Mouse (Mus musculus) spleen, adult 12 weeks (tissue): ENCODE data around the gene Myo1e.

Experiments
- DNase-seq: peaks from one replicate; pipeline ENCODE4 v3.0.0; 2022; ENCODE audit warnings: low spot score

Gene Myo1e

DNA sequence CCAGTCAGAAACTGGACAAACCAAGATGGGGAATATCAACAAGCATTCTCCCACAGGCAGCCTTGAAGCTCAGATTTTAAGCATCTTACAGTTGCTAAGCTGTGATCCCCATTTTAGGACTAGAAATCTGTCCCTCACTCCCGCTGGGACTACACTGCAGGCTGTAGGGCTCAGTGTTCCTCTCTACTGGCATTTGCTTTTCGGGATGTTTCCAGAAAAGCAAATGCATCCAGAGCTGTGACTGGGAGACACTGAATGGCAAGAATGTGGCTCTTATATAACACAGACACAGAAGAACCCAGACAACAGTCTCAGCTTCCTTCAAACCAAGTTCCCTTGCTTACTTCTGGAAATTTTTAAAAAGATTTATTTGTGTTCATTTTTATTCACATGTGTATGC, 158.8 kb downstream of the Myo1e start:
- no peak for DNase-seq

DNA sequence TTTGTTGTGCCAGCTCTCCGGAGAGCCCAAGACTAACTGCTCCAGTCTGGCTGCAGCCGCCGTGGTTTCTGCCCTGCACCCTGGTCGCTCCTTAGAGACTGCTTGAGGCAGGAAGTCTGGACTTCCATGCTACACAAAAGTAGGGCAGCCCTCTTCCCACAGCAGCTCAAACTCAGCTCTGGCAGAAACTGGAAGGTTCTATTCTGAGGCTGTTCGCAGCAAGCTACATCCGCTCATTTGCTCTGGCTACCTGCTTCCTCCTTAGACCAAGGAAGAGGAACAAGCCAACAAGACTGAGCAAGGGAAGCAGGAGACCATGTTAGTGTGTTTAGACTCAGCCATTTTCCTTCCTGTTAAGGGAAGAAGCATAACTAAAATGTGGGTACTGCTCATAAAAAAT, 159.7 kb downstream of the Myo1e start:
- DNase-seq: no peak

DNA sequence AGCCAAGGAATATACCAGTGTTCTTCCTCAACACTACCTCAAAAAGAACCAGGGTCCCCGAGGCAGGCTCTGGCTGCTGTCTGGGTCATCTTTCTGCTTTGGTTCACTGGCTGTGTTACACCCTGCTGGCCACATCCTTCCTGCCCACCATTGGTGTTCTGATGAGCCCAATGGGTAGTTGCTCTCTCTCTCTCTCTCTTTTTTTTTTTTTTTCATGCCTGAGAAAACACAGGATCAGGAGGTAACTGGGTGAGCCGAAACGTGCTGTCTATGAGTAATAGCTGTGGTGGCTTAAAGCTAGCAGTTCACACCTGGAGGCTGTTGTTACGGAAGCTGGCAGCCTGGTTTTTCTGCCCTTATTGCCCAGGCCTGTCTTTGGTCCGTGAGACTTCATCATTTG, 164.5 kb downstream of the Myo1e start:
- no peak for DNase-seq

DNA sequence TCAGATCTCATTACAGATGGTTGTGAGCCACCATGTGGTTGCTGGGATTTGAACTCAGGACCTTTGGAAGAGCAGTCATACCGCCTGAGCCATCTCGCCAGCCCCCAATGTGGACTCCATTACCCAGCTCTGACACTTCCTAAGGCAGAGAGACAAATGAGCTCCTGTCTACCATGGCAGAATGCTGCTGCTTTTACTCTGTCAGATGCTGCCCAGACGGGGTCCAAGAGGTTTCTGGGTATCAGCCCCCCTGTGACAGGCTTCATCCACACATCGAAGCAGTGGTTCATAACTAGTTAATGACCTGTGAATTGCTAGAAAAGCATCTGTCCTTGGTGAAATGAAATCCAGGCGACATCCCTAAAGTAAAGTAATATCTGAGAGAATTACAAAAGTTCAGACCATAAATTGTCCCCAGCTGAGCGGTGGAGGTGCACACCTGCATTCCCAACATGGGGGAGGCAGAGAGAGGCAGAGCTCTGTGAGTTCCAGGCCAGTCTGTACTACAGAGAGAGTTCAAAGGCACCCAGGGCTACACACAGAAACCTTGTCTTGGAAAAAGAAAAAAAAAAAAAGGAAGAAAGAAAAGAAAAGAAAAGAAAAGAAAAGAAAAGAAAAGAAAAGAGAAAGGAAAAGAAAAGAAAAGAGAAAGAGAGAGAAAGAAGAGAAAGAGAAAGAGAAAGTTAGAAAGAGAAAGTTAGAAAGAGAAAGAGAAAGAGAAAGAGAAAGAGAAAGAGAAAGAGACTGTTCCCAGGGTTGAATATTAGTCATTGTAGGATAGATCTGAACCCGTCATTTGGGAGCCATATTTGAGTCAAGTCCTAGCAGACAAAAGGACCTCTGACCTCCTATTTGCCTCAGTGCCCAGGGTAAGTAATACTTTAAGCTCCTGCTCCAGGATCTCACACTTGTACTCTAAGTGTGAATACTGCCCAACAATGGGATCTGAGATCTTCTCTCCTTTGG, 172.6 kb downstream of the Myo1e start:
- DNase-seq: no peak

DNA sequence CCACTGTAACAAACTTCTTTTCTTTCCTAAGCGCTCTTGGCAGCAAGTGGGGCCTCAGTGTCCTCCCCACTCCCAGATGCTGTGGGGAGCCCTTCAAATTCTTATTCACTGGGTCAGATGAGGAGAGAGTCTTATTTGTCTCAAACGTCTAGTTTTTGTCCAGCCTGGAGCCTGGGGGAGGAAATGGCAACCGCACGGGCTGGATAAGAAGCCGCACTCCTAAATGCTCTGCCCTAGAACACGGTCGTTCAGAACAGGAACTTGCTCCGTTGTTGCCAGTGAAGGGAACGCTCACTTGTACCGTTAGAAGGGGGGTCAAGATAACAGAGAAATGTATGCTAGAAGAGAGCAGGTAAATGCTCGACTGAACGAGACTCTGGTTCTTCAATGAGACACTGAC, 174.9 kb downstream of the Myo1e start:
- DNase-seq: no peak

DNA sequence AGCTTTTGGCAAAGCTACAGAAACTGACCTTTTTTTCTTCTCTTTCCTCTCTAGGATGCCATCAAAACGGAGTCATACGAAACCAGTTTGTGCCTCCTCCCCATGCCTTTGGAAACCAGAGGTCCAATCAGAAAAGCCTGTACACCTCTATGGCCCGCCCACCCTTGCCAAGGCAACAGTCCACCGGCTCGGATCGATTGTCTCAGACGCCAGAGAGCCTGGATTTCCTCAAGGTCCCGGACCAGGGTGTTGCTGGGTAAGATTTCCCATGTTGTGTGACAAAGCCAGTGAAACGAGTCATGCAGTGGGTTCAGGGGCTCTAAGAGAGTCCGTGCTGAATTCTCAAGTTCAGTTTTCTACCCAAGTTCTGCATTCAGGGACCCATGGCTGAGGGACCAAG, 176.6 kb downstream of the Myo1e start:
- DNase-seq: no peak

DNA sequence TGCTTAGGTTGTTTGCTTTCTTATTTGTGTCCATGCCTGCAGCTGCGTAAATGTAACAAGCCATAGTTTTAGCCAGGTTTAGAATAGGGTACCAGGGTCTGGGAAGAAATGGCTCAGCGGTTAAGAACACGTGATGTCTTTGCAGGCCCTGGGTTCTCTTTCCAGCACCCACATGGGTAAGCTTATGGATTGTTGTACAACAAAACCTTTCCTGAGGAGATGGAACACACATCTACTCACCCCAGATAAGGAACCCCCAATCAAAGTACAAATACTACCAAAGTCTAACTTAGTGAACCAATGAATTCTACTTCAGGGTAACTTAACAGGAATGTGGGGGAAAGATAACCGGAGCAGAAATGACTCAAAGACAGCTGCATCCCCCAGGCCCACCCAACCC, 177.3 kb downstream of the Myo1e start:
- no peak for DNase-seq

DNA sequence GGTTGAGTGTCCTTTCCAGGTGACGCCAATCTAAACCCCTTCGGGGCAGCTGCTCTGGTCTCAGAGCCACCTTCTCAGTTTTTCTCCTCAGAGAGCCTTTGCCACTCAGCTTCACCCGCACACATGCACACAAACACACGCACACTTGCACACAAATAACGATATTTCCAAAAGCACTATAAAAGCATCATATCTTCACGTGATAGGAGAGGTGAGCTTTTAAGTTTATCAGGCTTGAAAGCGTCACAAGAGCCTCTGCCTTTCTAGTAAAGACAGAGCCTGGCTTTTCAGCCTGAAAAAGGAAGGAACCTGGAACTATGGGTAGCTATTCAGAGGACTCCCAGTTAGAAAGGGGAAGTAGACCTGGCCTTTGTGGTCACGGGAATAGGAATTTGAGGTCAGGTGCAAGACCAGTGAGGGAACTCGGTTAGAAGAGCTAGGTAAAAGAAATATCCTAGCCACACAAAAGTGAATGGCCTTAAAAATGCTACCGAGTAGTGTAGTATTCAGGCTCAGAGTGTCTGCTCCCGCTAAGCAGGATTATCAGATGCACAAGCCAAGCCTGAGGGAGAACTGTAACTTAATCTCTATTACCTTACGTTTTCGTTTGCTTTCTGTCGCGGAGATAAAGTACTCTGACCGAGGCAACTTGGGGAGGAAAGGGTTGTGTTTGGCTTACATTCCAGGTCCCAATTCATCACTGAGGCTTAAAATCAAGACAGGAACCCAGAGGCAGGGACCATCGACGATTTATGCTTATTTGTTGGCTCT, 178.0 kb downstream of the Myo1e start:
- DNase-seq: no peak

DNA sequence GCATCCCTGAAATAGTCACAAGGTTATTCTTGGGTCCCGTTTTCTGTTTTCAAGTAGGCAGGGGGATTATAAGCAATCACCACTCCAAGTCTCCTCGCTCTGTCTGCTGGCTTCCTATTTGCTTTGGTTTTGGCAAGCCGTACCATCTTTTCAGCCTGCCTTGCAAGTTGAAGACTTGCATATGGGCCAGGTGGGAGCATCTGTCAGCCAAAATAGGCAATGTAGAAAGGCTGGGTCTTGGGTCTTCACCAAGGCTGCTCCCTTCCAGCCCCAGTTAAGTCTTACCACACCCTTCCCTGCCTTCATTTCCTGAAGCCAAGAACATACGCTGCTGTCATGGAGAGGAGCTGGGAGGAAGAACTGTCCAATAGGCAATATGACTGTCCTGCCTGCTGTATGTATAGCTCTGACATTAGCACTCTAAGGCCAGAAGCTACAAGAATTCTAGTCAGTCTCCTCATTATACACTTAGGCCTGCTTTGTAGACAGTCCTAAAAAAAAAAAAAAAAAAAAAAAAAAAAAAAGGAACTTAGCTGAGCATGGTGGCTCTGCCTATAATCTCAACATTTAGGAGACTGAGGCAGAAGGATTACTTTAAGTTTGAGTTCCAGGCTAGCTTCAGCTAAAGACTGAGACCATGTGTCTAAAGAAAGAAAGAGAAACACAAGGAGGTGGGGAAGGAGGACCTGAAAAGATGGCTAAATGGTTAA, 180.4 kb downstream of the Myo1e start:
- no peak for DNase-seq

DNA sequence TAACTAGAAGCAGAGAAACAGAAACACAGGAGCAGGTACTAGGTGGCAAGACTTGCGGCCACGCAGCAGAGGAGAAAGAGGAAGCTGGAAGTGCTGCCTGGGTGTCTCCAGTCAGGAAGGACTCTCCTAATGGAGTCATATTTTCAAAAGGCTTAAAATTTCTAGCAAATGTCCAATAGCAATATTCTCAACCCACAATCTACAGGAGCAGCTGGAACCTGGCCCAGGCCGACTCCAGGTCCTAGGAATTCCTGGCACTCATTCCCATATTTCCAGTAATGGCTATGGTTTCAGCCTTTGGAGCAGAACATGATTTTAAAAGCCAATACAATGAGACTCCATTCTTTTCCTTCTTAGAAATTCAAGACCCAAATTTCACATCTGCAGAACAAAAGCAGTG, 182.4 kb downstream of the Myo1e start:
- DNase-seq: no peak

DNA sequence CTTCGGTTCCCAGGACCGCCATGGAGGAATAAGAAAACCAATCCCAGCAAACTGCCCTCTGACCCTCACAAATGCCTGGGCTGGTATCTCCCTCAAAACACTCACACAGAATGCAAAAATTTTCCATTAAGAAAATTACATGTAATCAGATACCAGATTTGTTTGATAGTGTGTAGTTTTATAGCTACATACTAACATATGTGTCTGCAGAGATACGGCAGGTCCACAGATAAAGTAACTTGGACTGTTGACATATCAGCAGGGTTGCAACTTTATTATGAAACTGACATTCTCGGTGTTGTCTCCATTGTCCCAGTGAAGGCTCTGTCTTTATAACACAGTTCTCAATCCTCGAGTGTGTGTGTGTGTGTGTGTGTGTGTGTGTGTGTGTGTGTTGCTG, 183.9 kb downstream of the Myo1e start:
- DNase-seq: no peak

DNA sequence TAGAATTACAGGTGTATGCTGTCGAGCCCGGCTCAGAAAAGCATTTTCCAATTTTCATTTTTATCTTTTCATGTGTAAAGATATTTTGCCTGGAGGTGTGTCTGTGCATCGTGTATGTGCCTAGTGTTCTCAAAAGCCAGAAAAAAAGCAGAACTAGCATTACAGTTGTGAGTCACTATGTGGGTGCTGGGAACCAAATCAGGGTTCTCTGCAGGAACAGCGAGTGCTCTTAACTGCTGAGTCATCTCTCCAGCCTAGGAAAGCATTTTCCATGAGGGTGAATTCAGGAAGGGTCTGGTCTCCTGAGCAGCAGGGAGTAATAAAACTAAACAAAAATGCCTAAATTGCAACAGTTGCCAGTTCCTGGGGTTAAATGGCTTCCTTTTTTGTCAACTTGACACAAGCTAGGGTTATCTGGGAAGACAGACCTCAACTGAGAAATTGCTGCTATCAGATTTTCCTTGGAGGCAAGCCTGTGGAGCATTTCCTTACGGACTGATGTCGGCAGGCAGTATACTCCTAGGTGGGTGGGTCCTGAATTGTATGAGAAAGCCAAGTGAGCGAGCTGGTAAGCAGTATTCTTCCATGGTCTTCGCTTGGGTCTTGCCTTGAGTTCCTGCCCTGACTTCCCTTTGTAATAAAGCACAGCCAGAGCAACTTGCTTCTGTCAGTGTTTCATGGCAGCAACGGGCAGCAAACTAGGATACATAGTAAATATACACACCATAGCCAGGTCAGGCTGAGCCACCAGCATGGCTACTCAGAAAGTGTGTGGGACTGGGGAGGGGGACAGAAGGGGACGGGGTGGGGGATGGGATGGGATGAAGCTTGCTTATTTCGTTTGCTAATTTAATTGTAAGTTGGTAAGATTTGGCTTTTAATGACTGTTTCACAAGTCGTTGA, 184.8 kb downstream of the Myo1e start:
- no peak for DNase-seq

DNA sequence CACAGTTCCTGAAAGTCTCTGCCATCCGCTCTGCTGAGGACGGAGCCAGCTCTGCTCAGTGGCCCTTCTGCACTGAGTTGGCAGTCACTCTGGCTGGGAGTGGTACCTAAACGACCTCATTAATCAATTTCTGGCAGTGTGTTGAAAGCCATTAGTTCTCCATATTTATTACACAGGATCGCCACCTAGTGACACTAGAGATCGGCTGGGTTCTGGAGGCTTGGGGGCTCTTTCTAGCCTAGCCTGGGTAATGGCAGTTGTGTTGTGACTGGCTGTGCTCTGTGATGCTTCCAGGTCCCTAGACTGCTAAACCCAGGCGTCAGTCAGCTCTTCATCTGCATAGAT, 185.4 kb downstream of the Myo1e start:
- DNase-seq: no peak

DNA sequence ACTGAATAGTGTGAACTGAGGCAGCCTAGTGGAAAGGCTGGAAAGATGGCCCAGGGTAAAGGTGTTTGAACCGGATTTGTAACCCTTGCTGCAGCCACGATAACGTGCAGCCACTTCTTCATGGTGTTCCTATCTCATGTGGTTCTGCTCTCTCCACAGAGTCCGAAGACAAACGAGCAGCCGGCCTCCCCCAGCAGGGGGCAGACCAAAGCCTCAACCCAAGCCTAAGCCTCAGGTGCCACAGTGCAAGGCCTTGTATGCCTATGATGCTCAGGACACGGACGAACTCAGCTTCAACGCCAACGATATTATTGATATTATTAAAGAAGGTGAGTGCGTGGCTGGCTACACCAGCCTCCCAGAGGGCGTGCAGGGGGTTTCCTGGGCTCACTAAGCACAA, 188.5 kb downstream of the Myo1e start:
- no peak for DNase-seq

DNA sequence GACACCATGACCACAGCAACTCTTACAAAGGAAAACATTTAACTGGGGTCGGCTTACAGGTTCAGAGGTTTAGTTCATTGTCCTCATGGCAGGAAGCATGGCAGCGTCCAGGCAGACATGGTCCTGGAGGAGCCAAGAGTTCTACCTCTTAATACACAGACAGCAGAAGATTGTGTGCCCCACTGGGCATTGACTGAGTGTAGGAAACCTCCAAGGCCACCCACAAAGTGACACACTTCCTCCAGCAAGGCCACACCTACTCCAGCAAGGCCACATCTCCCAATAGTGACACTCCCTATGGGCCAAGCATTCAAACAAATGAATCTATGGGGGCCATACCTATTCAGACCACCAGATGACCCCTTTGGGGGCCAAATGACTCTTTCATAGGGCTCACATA, 188.9 kb downstream of the Myo1e start:
- no peak for DNase-seq

DNA sequence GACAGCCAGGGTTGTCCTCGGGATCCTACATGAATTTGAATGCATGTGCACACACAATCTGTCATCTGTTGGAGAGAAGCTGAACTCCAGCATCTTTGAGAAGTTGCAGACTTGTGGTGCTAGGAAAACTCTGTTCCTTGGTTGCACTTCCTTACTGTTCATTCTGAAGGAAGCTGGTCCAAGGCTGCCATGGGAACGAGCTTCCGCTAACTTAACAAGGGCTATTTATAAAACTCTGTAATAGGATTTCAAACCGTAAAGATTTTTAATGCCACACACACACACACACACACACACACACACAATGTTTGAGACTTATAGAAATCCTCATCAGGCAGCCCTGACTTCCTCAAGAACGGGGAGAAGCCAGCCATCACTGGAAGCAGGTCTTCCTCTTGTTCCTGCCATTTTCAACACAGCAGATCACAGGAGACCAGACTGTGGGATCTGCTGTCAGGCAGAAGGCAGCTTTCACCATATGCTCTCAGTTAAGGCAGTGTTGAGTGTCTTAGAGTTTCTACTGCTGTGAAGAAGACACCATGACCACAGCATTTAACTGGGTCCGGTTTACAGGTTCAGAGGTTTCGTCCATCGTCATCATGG, 194.9 kb downstream of the Myo1e start:
- no peak for DNase-seq

DNA sequence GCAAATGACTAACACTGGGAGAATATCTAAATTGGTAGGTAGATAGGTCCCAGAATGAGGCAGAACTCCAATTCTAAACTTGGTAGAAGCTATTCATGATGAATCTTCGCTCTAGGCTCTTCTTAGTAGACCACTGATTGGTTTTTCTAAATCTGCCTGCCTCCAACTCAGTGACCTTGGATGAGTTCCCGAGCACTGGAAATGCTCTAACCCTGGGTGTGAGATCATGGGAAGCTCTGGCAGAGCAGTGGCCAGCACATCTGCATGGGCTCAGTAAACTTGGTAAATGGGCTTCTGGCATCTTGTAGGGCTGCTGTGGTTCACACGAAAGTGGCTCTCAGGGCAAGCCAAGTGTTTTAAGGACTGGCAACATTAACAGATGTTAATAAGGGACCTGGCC, 199.4 kb downstream of the Myo1e start:
- DNase-seq: no peak

DNA sequence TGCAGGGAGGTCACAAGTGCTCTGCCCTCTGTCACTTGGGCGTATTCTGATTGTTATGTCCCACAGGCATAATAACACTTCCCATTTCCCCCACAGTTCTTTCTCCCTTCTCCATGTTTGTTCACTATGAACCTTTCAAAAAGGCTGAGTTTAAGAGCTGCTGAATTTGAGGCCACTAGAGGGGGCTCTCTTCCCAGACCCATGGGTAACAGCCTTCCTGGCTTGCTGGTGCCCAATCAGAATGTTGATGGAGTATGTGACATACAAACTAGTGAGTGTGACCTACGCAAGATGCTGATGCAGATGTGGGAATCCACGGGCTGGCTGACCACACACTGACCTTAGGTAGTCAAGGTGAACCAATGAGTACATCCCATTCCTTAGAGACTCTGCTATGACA, 201.6 kb downstream of the Myo1e start:
- DNase-seq: no peak

DNA sequence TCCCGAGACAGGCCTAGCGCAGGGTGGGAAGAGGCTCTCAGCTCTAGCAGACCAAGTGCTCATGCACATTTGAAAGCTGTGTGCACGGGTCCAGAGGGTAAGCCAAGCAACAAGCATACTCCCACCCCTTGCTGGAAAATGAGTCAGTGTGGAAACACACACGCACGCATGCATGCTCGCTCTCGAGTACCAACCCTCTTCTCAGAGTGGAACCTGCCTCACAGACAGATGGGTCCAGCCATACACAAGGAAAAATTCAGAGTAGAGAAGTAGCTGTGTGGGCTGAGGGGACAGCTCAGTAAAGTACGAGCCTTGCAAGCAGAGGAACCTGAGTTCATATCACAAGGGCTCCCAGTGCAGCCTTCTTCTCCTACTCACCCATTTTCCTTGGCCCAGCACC, 202.6 kb downstream of the Myo1e start:
- DNase-seq: no peak

DNA sequence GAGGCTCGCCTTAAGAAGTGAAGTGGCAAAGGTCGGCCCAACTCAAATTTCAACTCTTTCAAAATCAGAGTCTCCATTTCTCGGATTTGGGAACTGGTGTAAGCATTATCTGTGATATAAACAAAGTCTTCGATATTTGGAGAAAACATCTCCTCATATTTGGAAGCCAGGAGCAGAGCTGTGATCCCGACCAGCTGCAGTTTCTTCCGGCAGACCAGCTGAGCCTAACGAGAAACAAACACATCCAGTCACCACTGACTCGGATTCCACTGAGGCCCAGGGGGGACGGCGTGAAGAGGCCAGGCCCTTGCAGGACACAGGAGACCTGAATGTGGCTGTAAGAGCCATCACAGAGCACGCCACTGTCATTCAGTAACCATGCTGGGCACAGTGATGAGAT, 203.5 kb downstream of the Myo1e start:
- DNase-seq: no peak

DNA sequence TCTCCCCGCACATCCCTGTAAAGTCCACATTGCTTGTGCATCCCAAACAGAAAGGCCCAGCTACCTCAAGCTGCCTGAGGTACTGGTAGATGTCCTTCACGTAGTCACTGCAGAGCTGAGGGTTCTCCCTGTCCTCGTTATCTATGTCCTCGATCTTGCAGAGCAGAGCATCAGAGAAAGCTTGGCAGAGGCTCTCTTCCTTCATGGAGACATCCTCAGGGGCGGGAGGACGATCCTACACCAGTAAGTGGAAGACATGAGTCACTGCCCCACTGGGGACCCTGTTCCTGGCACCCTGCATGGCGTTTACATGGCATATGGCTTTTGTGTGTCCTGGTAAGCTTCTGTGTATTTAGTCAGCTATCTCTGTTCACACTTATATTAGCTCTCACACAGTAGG, 205.9 kb downstream of the Myo1e start:
- DNase-seq: no peak
